12 mouse cellular contexts compared by ENCODE assay signal in genomic region chr17:27500811-27501210, GRCm38 (mm10). TPM values are rescaled to one million over a fixed set of nuclear protein-coding genes. Genes with fewer than 3 reads are reported as not detected.
DNase-seq lines count a peak whose midpoint lies in the region; ATAC-seq and TF ChIP-seq lines count a peak whose summit lies in the region.
"Had no signal": no experiment of that assay in that cellular context is flagged by ENCODE, and none has a peak within 500 bp of the region (broad histone marks: within the 10 kb centered on the region; RNA-seq: fewer than 3 reads in every experiment).

No protein-coding gene starts in this region.

- H3K27me3 ChIP-seq in G1E (ENCODE audit: insufficient read depth, low read length): peaks cover 8% of the 10 kb centered on the region; the same call in 1 of the 2 replicates
- peaks cover 66% of the 10 kb centered on the region for H3K27me3 ChIP-seq in limb, embryonic 10.5 days (ENCODE audit: low read depth, poor library complexity, severe bottlenecking)

- peak; percentile 18 for DNase-seq in adrenal gland, adult 2 months
- no peak for DNase-seq in adrenal gland, postnatal 25 days
- DNase-seq in G1E (ENCODE audit: low spot score): peak; percentile 43
- peak; percentile 17 for DNase-seq in fibroblast of lung, adult 2 months (ENCODE audit: low read depth)
- no peak for DNase-seq in limb, embryonic 10.5 days (ENCODE audit: low spot score)
- no peak for DNase-seq in frontal cortex, postnatal 14 days (ENCODE audit: low spot score in 2 of 2)
- DNase-seq in thymus, postnatal 0 days (ENCODE audit: low spot score): no peak
- no peak for DNase-seq in spleen, postnatal 4 days (ENCODE audit: low spot score in 2 of 2)
- DNase-seq: gastrocnemius, postnatal 14 days; right cerebral cortex, postnatal 14 days had no signal

- H3K27ac ChIP-seq in limb, embryonic 10.5 days: peak overlapping the region; percentile 68
- H3K27ac ChIP-seq: liver, embryonic 14.5 days had no signal

- peaks cover 31% of the 10 kb centered on the region for H3K4me1 ChIP-seq in G1E (ENCODE audit: insufficient read depth, low read depth, low read length)
- H3K4me1 ChIP-seq in limb, embryonic 10.5 days: peaks cover 60% of the 10 kb centered on the region

- H3K4me3 ChIP-seq in G1E (ENCODE audit: low read depth, low read length): peak overlapping the region; percentile 44; the same call in 1 of the 2 replicates
- no peak overlapping the region for H3K4me3 ChIP-seq in limb, embryonic 10.5 days

- ATAC-seq in G1E (ENCODE audit: extremely low read depth, insufficient number of reproducible peaks, low FRiP score, poor library complexity, severe bottlenecking): peak; percentile 61

- H3K9me3 ChIP-seq in G1E (replicated peaks): peaks cover 15% of the 10 kb centered on the region
- H3K9me3 ChIP-seq in limb, embryonic 10.5 days (replicated peaks): no peaks in the 10 kb centered on the region

- H3K36me3 ChIP-seq in G1E (replicated peaks): no peaks in the 10 kb centered on the region
- H3K36me3 ChIP-seq in limb, embryonic 10.5 days: no peaks in the 10 kb centered on the region

- 36% methylated on average over 4 of the region's 4 CpGs for WGBS in limb, embryonic 10.5 days

- TF ChIP-seq CTCF in G1E (IDR thresholded peaks at IDR 0.05; ENCODE audit: low read depth, low read length): no peak

RNA-seq across cellular contexts. Expression of gene Grm4, which starts 20.4 kb away (rescaled TPM):
- total RNA-seq in adrenal gland, adult 2 months (2021): 1 to 10 TPM; 5.5 to 9.0 TPM
- 0.08 and 0.31 TPM in 2 replicates for polyA plus RNA-seq in adrenal gland, adult 2 months (2012; rRNA removed)
- total RNA-seq in adrenal gland, postnatal 25 days (2021): 3.1 and 4.8 TPM in 2 replicates
- total RNA-seq in G1E (2014; fragmentation: Nextera tagmentation) (not detected in 2 replicates), G1E (2017) (0.05 TPM in 1 of 2 replicates, not detected in the other)
- 0.02 TPM in 1 of 2 replicates, not detected in the other for polyA plus RNA-seq in G1E (2012)
- polyA plus RNA-seq in limb, embryonic 10.5 days (2016; fragmentation: Nextera tagmentation; extraction: Ambion mirVana): 0.06 and 0.35 TPM in 2 replicates
- 0.69 and 0.78 TPM in 2 replicates for polyA plus RNA-seq in thymus, postnatal 0 days (2015; fragmentation: Nextera tagmentation; extraction: Ambion mirVana)
- total RNA-seq: gastrocnemius, postnatal 14 days; megakaryocyte-erythroid progenitor cell, adult 5-6 weeks had no signal

RNA-seq across cellular contexts. Expression of gene Hmga1, which starts 55.5 kb away (rescaled TPM):
- 10 to 100 TPM; 12.2 to 26.8 TPM for total RNA-seq in adrenal gland, adult 2 months (2021)
- 38.9 and 44.2 TPM in 2 replicates for polyA plus RNA-seq in adrenal gland, adult 2 months (2012; rRNA removed)
- total RNA-seq in adrenal gland, postnatal 25 days (2021): 14.3 and 15.5 TPM in 2 replicates
- total RNA-seq in G1E (2014; fragmentation: Nextera tagmentation) (270 and 298 TPM in 2 replicates), G1E (2017) (123 and 131 TPM in 2 replicates)
- 1,702 and 2,389 TPM in 2 replicates for polyA plus RNA-seq in G1E (2012)
- 904 and 1,218 TPM in 2 replicates for polyA plus RNA-seq in limb, embryonic 10.5 days (2016; fragmentation: Nextera tagmentation; extraction: Ambion mirVana)
- polyA plus RNA-seq in thymus, postnatal 0 days (2015; fragmentation: Nextera tagmentation; extraction: Ambion mirVana): 356 and 471 TPM in 2 replicates

Comparison
In these comparisons a context has a peak if more than half of its experiments do, and no peak if none do; other contexts are left out.
1. DNase-seq: peak in adrenal gland, adult 2 months (single experiment), G1E (single experiment) and fibroblast of lung, adult 2 months (single experiment); none in adrenal gland, postnatal 25 days (single experiment), limb, embryonic 10.5 days (single experiment), frontal cortex, postnatal 14 days (0 of 2), thymus, postnatal 0 days (single experiment) and spleen, postnatal 4 days (0 of 2).